Mouse (Mus musculus) hindbrain, postnatal 0 days (tissue): ENCODE data around the gene Limd2. TPM values are rescaled to one million over a fixed set of nuclear protein-coding genes. Genes with fewer than 3 reads are reported as not detected.
A peak's percentile ranks its signal among the peaks of the same experiment; 100 is the strongest.

Experiments used
- ATAC-seq: fragments of 200-750 bp; cut with Nextera tagmentation; 2 replicates; pipeline ENCODE4 v1.8.0; 2017; ENCODE audit warnings: mild to moderate bottlenecking, moderate TSS enrichment, moderate library complexity
- DNase-seq: peaks from one replicate; pipeline ENCODE4 v3.0.0-alpha.2; 2015; ENCODE audit warnings: low spot score
- H3K27ac ChIP-seq: fragments of 300-500 bp; sonication (generic); 2 replicates; pipeline ENCODE4 v1.5.1; 2014; ENCODE audit warnings: mild to moderate bottlenecking
- H3K27me3 ChIP-seq: fragments of 300-500 bp; sonication (generic); 2 replicates; pipeline ENCODE4 v1.6.1; 2014; ENCODE audit warnings: low read length, mixed read lengths; ENCODE audit not compliant: insufficient read depth
- H3K36me3 ChIP-seq: fragments of 300-500 bp; sonication (generic); 2 replicates; pipeline ENCODE4 v1.6.1; 2014; ENCODE audit warnings: low read length, mixed read lengths; ENCODE audit not compliant: insufficient read depth
- H3K4me1 ChIP-seq: fragments of 300-500 bp; sonication (generic); 2 replicates; pipeline ENCODE4 v1.6.1; 2014; ENCODE audit warnings: antibody characterized with exemption, low read length, mixed read lengths; ENCODE audit not compliant: insufficient read depth
- H3K4me2 ChIP-seq: fragments of 300-500 bp; sonication (generic); 2 replicates; pipeline ENCODE4 v1.6.1; 2014; ENCODE audit warnings: low read depth, mild to moderate bottlenecking, low read length, moderate library complexity, mixed read lengths
- H3K4me3 ChIP-seq: fragments of 300-500 bp; sonication (generic); 2 replicates; pipeline ENCODE4 v1.5.1; 2014; ENCODE audit warnings: low read length
- H3K9ac ChIP-seq: fragments of 300-500 bp; sonication (generic); replicated peaks from 2 replicates; pipeline ENCODE4 v1.6.1; 2014; ENCODE audit warnings: mild to moderate bottlenecking, low read length, moderate library complexity, mixed read lengths
- H3K9me3 ChIP-seq: fragments of 300-500 bp; sonication (generic); 2 replicates; pipeline ENCODE4 v1.6.1; 2016; ENCODE audit warnings: low read length, mixed read lengths
- CTCF ChIP-seq: IDR thresholded peaks from 2 replicates; pipeline ENCODE4 v1.5.1; 2016; ENCODE audit warnings: antibody characterized with exemption, control low read depth, low read depth
- WGBS: fragments of 180-500 bp; shearing (Covaris S2); extraction: QIAGEN DNeasy Blood & Tissue Kit; methylation state at CpG from one replicate; pipeline ENCODE4 v1.1.7; 2014; 5-methylcytosine and 5-hydroxymethylcytosine counted together
- polyA plus RNA-seq: library from polyadenylated mRNA; unstranded; fragments of >200 nt; fragmentation: Nextera tagmentation; extraction: Ambion mirVana; gene quantifications from 2 replicates; pipeline ENCODE4 v1.2.1, GENCODE M21; 2015
- total RNA-seq: library from RNA; depleted of rRNA; stranded (reverse); fragments of >200 nt; gene quantifications from 2 replicates; pipeline ENCODE4 v1.2.3, GENCODE M21; 2014

The Limd2 gene
- total and polyA plus RNA-seq, 2 experiments from 2014 or later: 80.6 to 120 TPM

- DNase-seq (no peak), ATAC-seq (no peak)
- no peak overlapping the region for H3K9ac ChIP-seq
- H3K27ac ChIP-seq: no peak overlapping the region
- H3K9me3 ChIP-seq: no peaks in the 10 kb centered on the region
- H3K4me3 ChIP-seq: no peak overlapping the region
- H3K4me2 ChIP-seq: no peak overlapping the region
- H3K27me3 ChIP-seq: no peaks in the 10 kb centered on the region
- no peak for TF ChIP-seq CTCF
- peaks cover 8% of the 10 kb centered on the region for H3K4me1 ChIP-seq
- H3K36me3 ChIP-seq: no peaks in the 10 kb centered on the region
Measured at GRCm38 (mm10) chr11:106195341-106195740, 34.7 kb upstream of the Limd2 start.

- TF ChIP-seq CTCF: no peak
- Histone ChIP-seq H3K4me1 (peaks cover 8% of the 10 kb centered on the region), H3K36me3 (no peaks in the 10 kb centered on the region), H3K9me3 (no peaks in the 10 kb centered on the region), H3K27me3 (no peaks in the 10 kb centered on the region), H3K4me3 (no peak overlapping the region), H3K4me2 (no peak overlapping the region), H3K27ac (no peak overlapping the region), H3K9ac (no peak overlapping the region)
- ATAC-seq: no peak
- whole genome bisulfite sequencing: 92% methylated on average over 7 of the region's 7 CpGs
- no peak for DNase-seq
Measured at GRCm38 (mm10) chr11:106194891-106195290, 34.2 kb upstream of the Limd2 start.

- WGBS: 30% methylated on average over 3 of the region's 3 CpGs
- Histone ChIP-seq H3K4me3 (peak overlapping the region; percentile 71), H3K9ac (peak overlapping the region; percentile 66), H3K4me2 (peak overlapping the region; percentile 78), H3K27ac (peak overlapping the region; percentile 68), H3K27me3 (no peaks in the 10 kb centered on the region), H3K36me3 (no peaks in the 10 kb centered on the region), H3K9me3 (no peaks in the 10 kb centered on the region), H3K4me1 (peaks cover 8% of the 10 kb centered on the region)
- ATAC-seq (no peak), DNase-seq (no peak)
- no peak for TF ChIP-seq CTCF
Measured at GRCm38 (mm10) chr11:106194155-106194541, 33.5 kb upstream of the Limd2 start.

GRCm38 (mm10) chr11:106193371-106194154 is 32.9 kb upstream of the Limd2 start:
- DNase-seq: peak; percentile 98
- Histone ChIP-seq H3K27me3 (no peaks in the 10 kb centered on the region), H3K4me1 (peaks cover 8% of the 10 kb centered on the region), H3K4me2 (peak overlapping the region; percentile 78), H3K9ac (peak overlapping the region; percentile 66), H3K36me3 (no peaks in the 10 kb centered on the region), H3K27ac (peak overlapping the region; percentile 68), H3K4me3 (peak overlapping the region; percentile 71), H3K9me3 (no peaks in the 10 kb centered on the region)
- no peak; the same call in none of the 2 replicates for TF ChIP-seq CTCF
- peak; percentile 97 for ATAC-seq
- under 1% methylated on average over 44 of the region's 44 CpGs for whole genome bisulfite sequencing

GRCm38 (mm10) chr11:106192657-106193370 is 32.2 kb upstream of the Limd2 start:
- Histone ChIP-seq H3K27me3 (no peaks in the 10 kb centered on the region), H3K4me1 (peaks cover 8% of the 10 kb centered on the region), H3K4me2 (peak overlapping the region; percentile 78), H3K27ac (peak overlapping the region; percentile 68), H3K9me3 (no peaks in the 10 kb centered on the region), H3K9ac (peak overlapping the region; percentile 66), H3K36me3 (no peaks in the 10 kb centered on the region), H3K4me3 (peak overlapping the region; percentile 71)
- 11% methylated on average over 19 of the region's 19 CpGs for WGBS
- ATAC-seq (peak; percentile 10; the same call in 1 of the 2 replicates), DNase-seq (no peak)
- TF ChIP-seq CTCF: peak; percentile 49

- H3K9ac ChIP-seq: no peak overlapping the region
- 82% methylated on average over 5 of the region's 5 CpGs for WGBS
Measured at GRCm38 (mm10) chr11:106192241-106192640, 31.6 kb upstream of the Limd2 start.

More at GRCm38 (mm10) chr11:106192241-106192640, 31.6 kb upstream of the Limd2 start:
- H3K27ac ChIP-seq: no peak overlapping the region
- H3K4me3 ChIP-seq: peak overlapping the region; percentile 71
- DNase-seq: no peak
- H3K9me3 ChIP-seq: no peaks in the 10 kb centered on the region
- peak overlapping the region; percentile 78 for H3K4me2 ChIP-seq
- H3K27me3 ChIP-seq: no peaks in the 10 kb centered on the region
- ATAC-seq: no peak
- TF ChIP-seq CTCF: no peak
- peaks cover 8% of the 10 kb centered on the region for H3K4me1 ChIP-seq
- no peaks in the 10 kb centered on the region for H3K36me3 ChIP-seq
